ENCODE assay signal across 8 mouse cellular contexts in genomic region chr15:98091841-98092240, GRCm38 (mm10). TPM values are rescaled to one million over a fixed set of nuclear protein-coding genes. Genes with fewer than 3 reads are reported as not detected.
DNase-seq lines count a peak whose midpoint lies in the region; ATAC-seq and TF ChIP-seq lines count a peak whose summit lies in the region.

No protein-coding gene starts in this region.

- H3K9ac ChIP-seq in heart, embryonic 16.5 days (ENCODE audit: low read length): peak overlapping the region; percentile 96
- H3K9ac ChIP-seq in heart, adult 2 months (ENCODE audit: low read depth, low read length): no peak overlapping the region
- H3K9ac ChIP-seq in hindbrain, embryonic 16.5 days (ENCODE audit: low read depth, low read length): no peak overlapping the region
- H3K9ac ChIP-seq in midbrain, embryonic 14.5 days (replicated peaks; ENCODE audit: low read length): no peak overlapping the region; the same call in 1 of the 2 replicates

- peak overlapping the region; percentile 91 for H3K4me2 ChIP-seq in heart, embryonic 16.5 days (ENCODE audit: low read depth, low read length)
- H3K4me2 ChIP-seq in hindbrain, embryonic 16.5 days (ENCODE audit: low read length): peak overlapping the region; percentile 87
- H3K4me2 ChIP-seq in midbrain, embryonic 14.5 days (ENCODE audit: low read length): peak overlapping the region; percentile 78

- no peak for TF ChIP-seq CTCF in heart, adult 2 months (IDR thresholded peaks at IDR 0.05)
- TF ChIP-seq CTCF in bone marrow macrophage, adult 2 months (IDR thresholded peaks at IDR 0.05; ENCODE audit: low read depth, low read length): no peak

- intact Hi-C loops in heart, adult 2 months (cut with DNase I): loop anchor here (2.0 to 10.0 kb wide), 3 partner anchors 17 to 303 kb away; no protein-coding TSS in a partner anchor

- H3K4me3 ChIP-seq in heart, embryonic 16.5 days (ENCODE audit: low read length): peak overlapping the region; percentile 99
- H3K4me3 ChIP-seq in heart, adult 2 months: no peak overlapping the region
- peak overlapping the region; percentile 24 for H3K4me3 ChIP-seq in bone marrow macrophage, adult 2 months (ENCODE audit: insufficient read depth, low read length)
- H3K4me3 ChIP-seq in hindbrain, embryonic 16.5 days (ENCODE audit: low read length): peak overlapping the region; percentile 86
- H3K4me3 ChIP-seq in midbrain, embryonic 14.5 days (replicated peaks; ENCODE audit: low read depth, low read length): peak overlapping the region; percentile 57

- no peak overlapping the region for H3K27ac ChIP-seq in heart, embryonic 16.5 days (ENCODE audit: low read length)
- H3K27ac ChIP-seq in heart, adult 2 months: no peak overlapping the region
- no peak overlapping the region for H3K27ac ChIP-seq in bone marrow macrophage, adult 2 months (ENCODE audit: insufficient read depth, low read depth, low read length)
- H3K27ac ChIP-seq in hindbrain, embryonic 16.5 days (ENCODE audit: low read depth, low read length): no peak overlapping the region
- H3K27ac ChIP-seq in midbrain, embryonic 14.5 days (replicated peaks; ENCODE audit: low read depth, low read length): no peak overlapping the region

- no peaks in the 10 kb centered on the region for H3K36me3 ChIP-seq in heart, embryonic 16.5 days (ENCODE audit: control insufficient read depth, insufficient read depth)
- peaks cover 4% of the 10 kb centered on the region for H3K36me3 ChIP-seq in heart, adult 2 months (ENCODE audit: control insufficient read depth, insufficient read depth, low read length)
- no peaks in the 10 kb centered on the region for H3K36me3 ChIP-seq in hindbrain, embryonic 16.5 days (ENCODE audit: control insufficient read depth, insufficient read depth, low read length)
- 0 out of 2 replicates have a peak, but pooled peaks cover 6% of the 10 kb centered on the region for H3K36me3 ChIP-seq in midbrain, embryonic 14.5 days (ENCODE audit: control insufficient read depth, insufficient read depth, low read length)

- peaks cover 15% of the 10 kb centered on the region for H3K4me1 ChIP-seq in heart, embryonic 16.5 days (ENCODE audit: control insufficient read depth, insufficient read depth, low read length)
- H3K4me1 ChIP-seq in heart, adult 2 months (ENCODE audit: control insufficient read depth, insufficient read depth, low read length): peaks cover 6% of the 10 kb centered on the region
- peaks cover 8% of the 10 kb centered on the region for H3K4me1 ChIP-seq in bone marrow macrophage, adult 2 months (ENCODE audit: control insufficient read depth, insufficient read depth, low read length)
- H3K4me1 ChIP-seq in hindbrain, embryonic 16.5 days (ENCODE audit: control insufficient read depth, insufficient read depth, low read depth, low read length): peaks cover 15% of the 10 kb centered on the region
- peaks cover 15% of the 10 kb centered on the region for H3K4me1 ChIP-seq in midbrain, embryonic 14.5 days (ENCODE audit: control insufficient read depth, insufficient read depth, low read length)

- H3K27me3 ChIP-seq in heart, embryonic 16.5 days (ENCODE audit: control insufficient read depth, insufficient read depth, low read length): no peaks in the 10 kb centered on the region
- no peaks in the 10 kb centered on the region; the same call in 1 of the 2 replicates for H3K27me3 ChIP-seq in heart, adult 2 months (ENCODE audit: control insufficient read depth, insufficient read depth, low read length)
- H3K27me3 ChIP-seq in hindbrain, embryonic 16.5 days (replicated peaks; ENCODE audit: control insufficient read depth, insufficient read depth, low read length): no peaks in the 10 kb centered on the region
- no peaks in the 10 kb centered on the region for H3K27me3 ChIP-seq in midbrain, embryonic 14.5 days (ENCODE audit: control insufficient read depth, insufficient read depth, low read length)

- no peak for TF ChIP-seq EP300 in heart, adult 2 months (IDR thresholded peaks at IDR 0.05; ENCODE audit: insufficient read depth, low read depth, low read length)

- ATAC-seq in heart, embryonic 16.5 days (replicated peaks; ENCODE audit: extremely low read depth, insufficient read depth, low FRiP score): no peak
- no peak for ATAC-seq in hindbrain, embryonic 16.5 days
- ATAC-seq in midbrain, embryonic 14.5 days (ENCODE audit: low FRiP score, low TSS enrichment): no peak
- ATAC-seq in activated CD4-positive, CD25-positive, alpha-beta regulatory T cell, adult 4 months: no peak

- no peak for TF ChIP-seq POLR2A in heart, adult 2 months (IDR thresholded peaks at IDR 0.05; ENCODE audit: insufficient read depth, low read depth, low read length)
- TF ChIP-seq POLR2A in bone marrow macrophage, adult 2 months (IDR thresholded peaks at IDR 0.05; ENCODE audit: borderline replicate concordance, low read depth, low read length): no peak

- WGBS in heart, embryonic 16.5 days: 35% methylated on average over 4 of the region's 4 CpGs
- 30% methylated on average over 4 of the region's 4 CpGs for WGBS in heart, adult 2 months
- WGBS in hindbrain, embryonic 16.5 days: 39% methylated on average over 4 of the region's 4 CpGs
- 50% methylated on average over 4 of the region's 4 CpGs for WGBS in midbrain, embryonic 14.5 days

- no peaks in the 10 kb centered on the region for H3K9me3 ChIP-seq in heart, embryonic 16.5 days (replicated peaks; ENCODE audit: control insufficient read depth, low read length)
- H3K9me3 ChIP-seq in hindbrain, embryonic 16.5 days (ENCODE audit: control insufficient read depth, low read length): no peaks in the 10 kb centered on the region
- H3K9me3 ChIP-seq in midbrain, embryonic 14.5 days (ENCODE audit: control insufficient read depth, low read length): no peaks in the 10 kb centered on the region

- no peaks in the 10 kb centered on the region; the same call in 1 of the 2 replicates for H3K79me2 ChIP-seq in heart, adult 2 months (replicated peaks; ENCODE audit: control insufficient read depth, insufficient read depth, low read length)

- no peak for DNase-seq in heart, adult 2 months
- DNase-seq in midbrain, embryonic 14.5 days: no peak
- DNase-seq in retina, embryonic 14.5 days (ENCODE audit: low spot score): no peak
- no peak for DNase-seq in testis, postnatal 10 days (ENCODE audit: low spot score)

RNA-seq across cellular contexts. Expression of gene Pfkm, which starts 0.5 kb away (rescaled TPM):
- 145 and 157 TPM in 2 replicates for polyA plus RNA-seq in heart, embryonic 16.5 days (2015; fragmentation: Nextera tagmentation; extraction: Ambion mirVana)
- total RNA-seq in heart, adult 2 months (2021): 100 to 1,000 TPM; 800 to 921 TPM
- 521 and 828 TPM in 2 replicates for polyA plus RNA-seq in heart, adult 2 months (2012; rRNA removed)
- 11.0 and 13.1 TPM in 2 replicates for polyA plus RNA-seq in bone marrow macrophage, adult 2 months (2012; ENCODE audit: insufficient read depth, insufficient read length, missing spikeins)
- polyA plus RNA-seq in hindbrain, embryonic 16.5 days (2015; fragmentation: Nextera tagmentation; extraction: Ambion mirVana): 99.4 and 106 TPM in 2 replicates
- polyA plus RNA-seq in midbrain, embryonic 14.5 days (2014; fragmentation: Nextera tagmentation; extraction: Ambion mirVana): 72.4 and 80.5 TPM in 2 replicates
- polyA plus RNA-seq in activated CD4-positive, CD25-positive, alpha-beta regulatory T cell, adult 4 months (2017; shearing (Covaris generic)): 1 to 10 TPM; 5.0 to 6.8 TPM

RNA-seq across cellular contexts. Expression of gene Senp1, which starts 1.7 kb away (rescaled TPM):
- 17.8 and 17.9 TPM in 2 replicates for polyA plus RNA-seq in heart, embryonic 16.5 days (2015; fragmentation: Nextera tagmentation; extraction: Ambion mirVana)
- 1 to 10 TPM; 9.8 to 10.0 TPM for total RNA-seq in heart, adult 2 months (2021)
- 5.3 and 10.1 TPM in 2 replicates for polyA plus RNA-seq in heart, adult 2 months (2012; rRNA removed)
- 16.7 and 18.7 TPM in 2 replicates for polyA plus RNA-seq in bone marrow macrophage, adult 2 months (2012; ENCODE audit: insufficient read depth, insufficient read length, missing spikeins)
- polyA plus RNA-seq in hindbrain, embryonic 16.5 days (2015; fragmentation: Nextera tagmentation; extraction: Ambion mirVana): 17.3 and 18.9 TPM in 2 replicates
- polyA plus RNA-seq in midbrain, embryonic 14.5 days (2014; fragmentation: Nextera tagmentation; extraction: Ambion mirVana): 26.1 and 27.2 TPM in 2 replicates
- polyA plus RNA-seq in activated CD4-positive, CD25-positive, alpha-beta regulatory T cell, adult 4 months (2017; shearing (Covaris generic)): 10 to 100 TPM; 27.5 to 31.6 TPM
